ENCODE assay signal across 25 mouse cellular contexts in genomic region chr9:73331066-73331465, GRCm38 (mm10).
DNase-seq lines count a peak whose midpoint lies in the region; ATAC-seq and TF ChIP-seq lines count a peak whose summit lies in the region.
"Had no signal": no experiment of that assay in that cellular context is flagged by ENCODE, and none has a peak within 500 bp of the region (broad histone marks: within the 10 kb centered on the region; RNA-seq: fewer than 3 reads in every experiment).

No protein-coding gene starts in this region.

- in situ Hi-C loops in ES-E14 (cut with MboI; ENCODE audit: low sequenced_read_pairs in 2 of 2, unreplicated experiment in 2 of 2) = no loop called here

- no peaks in the 10 kb centered on the region for H3K9me3 ChIP-seq in ES-E14 (ENCODE audit: control insufficient read depth, insufficient read depth, low read depth, low read length)
- H3K9me3 ChIP-seq: G1E had no signal

- H3K9ac ChIP-seq in ES-E14 (ENCODE audit: insufficient read depth, low read depth, low read length, poor library complexity, severe bottlenecking) = no peak overlapping the region

- peak; percentile 19 for DNase-seq in ES-CJ7 (ENCODE audit: low read depth, low spot score)
- peak; percentile 16 for DNase-seq in ES-E14 (ENCODE audit: low read depth, low spot score)
- peak; percentile 72 for DNase-seq in R1 (ENCODE audit: low read depth, low spot score)
- peak; percentile 58 for DNase-seq in ZHBTc4 (ENCODE audit: low read depth, low spot score)
- DNase-seq in lung, postnatal 10 days = no peak
- DNase-seq in embryo, embryonic 10 days (ENCODE audit: low spot score) = no peak
- DNase-seq in left cerebral cortex, adult 18-20 months (ENCODE audit: low spot score in 2 of 2) = no peak
- DNase-seq: adrenal gland, adult 2 months; adrenal gland, adult 8-10 months; adrenal gland, postnatal 10 days; adrenal gland, postnatal 14 days; adrenal gland, postnatal 25 days; adrenal gland, postnatal 36 days; B cell, adult 2 months; cerebellum, adult 11 months; cerebellum, adult 11-12 months; cerebellum, adult 18-20 months; cerebellum, adult 2 months; cerebellum, adult 8-10 months; cerebellum, adult 9-10 months; cerebellum, adult 9-11 months had no signal

- no peak for ATAC-seq in CD4-positive, CD25-positive, alpha-beta regulatory T cell, adult 4 months
- ATAC-seq: activated CD4-positive, CD25-positive, alpha-beta regulatory T cell, adult 4 months; Patski had no signal

- no peak overlapping the region for H3K27ac ChIP-seq in ES-E14 (ENCODE audit: insufficient read depth, low read depth, low read length, poor library complexity, severe bottlenecking)

- no peaks in the 10 kb centered on the region for H3K4me1 ChIP-seq in ES-E14 (ENCODE audit: control insufficient read depth in 2 of 2, insufficient read depth in 2 of 2, low read length in 2 of 2, poor library complexity in 1 of 2)

- H3K4me3 ChIP-seq in ES-E14 (ENCODE audit: insufficient read depth in 1 of 2, low read depth in 1 of 2, low read length in 2 of 2, poor library complexity in 1 of 2, severe bottlenecking in 1 of 2) = no peak overlapping the region

- no peaks in the 10 kb centered on the region for H3K36me3 ChIP-seq in ES-E14 (ENCODE audit: control insufficient read depth, insufficient read depth, low read length, poor library complexity, severe bottlenecking)
- H3K36me3 ChIP-seq: G1E had no signal

TF ChIP-seq in ES-E14, 5 proteins besides CTCF, POLR2A, EP300 and RAD21:
- no peak for TF ChIP-seq MAFK (IDR thresholded peaks at IDR 0.05; ENCODE audit: insufficient read depth, low read depth, low read length)
- TF ChIP-seq HCFC1 (IDR thresholded peaks at IDR 0.05; ENCODE audit: borderline replicate concordance, insufficient read depth, low read length) = no peak
- TF ChIP-seq ZC3H11A (IDR thresholded peaks at IDR 0.05; ENCODE audit: borderline replicate concordance, low read depth, low read length) = no peak
- no peak for TF ChIP-seq CHD2 (IDR thresholded peaks at IDR 0.05; ENCODE audit: low read depth, low read length)
- TF ChIP-seq ZNF384 (IDR thresholded peaks at IDR 0.05; ENCODE audit: low read depth, low read length) = no peak; the same call in none of the 2 replicates

Comparison
In these comparisons a context has a peak if more than half of its experiments do, and no peak if none do; other contexts are left out.
1. DNase-seq: peak in ES-CJ7 (single experiment), ES-E14 (single experiment), R1 (single experiment) and ZHBTc4 (single experiment); none in lung, postnatal 10 days (single experiment), embryo, embryonic 10 days (single experiment) and left cerebral cortex, adult 18-20 months (0 of 2).